7 mouse cellular contexts compared by ENCODE assay signal in genomic region chr15:80011778-80012526, GRCm38 (mm10). TPM values are rescaled to one million over a fixed set of nuclear protein-coding genes. Genes with fewer than 3 reads are reported as not detected.
A peak's percentile ranks its signal among the peaks of the same experiment; 100 is the strongest.
DNase-seq lines count a peak whose midpoint lies in the region; ATAC-seq lines count a peak whose summit lies in the region.

No protein-coding gene starts in this region.

- H3K9me3 ChIP-seq in limb, embryonic 13.5 days: no peaks in the 10 kb centered on the region

- peak; percentile 25; the same call in 1 of the 2 replicates for ATAC-seq in limb, embryonic 13.5 days (ENCODE audit: low FRiP score, low read depth)

- DNase-seq in ZHBTc4 (ENCODE audit: low read depth, low spot score): peak; percentile 78
- DNase-seq in cerebellum, adult 11-12 months: peak; percentile 95
- DNase-seq in frontal cortex, postnatal 10 days (ENCODE audit: low spot score in 2 of 2): peak; percentile 83
- peak; percentile 60 for DNase-seq in kidney, adult 9 months
- DNase-seq in natural killer cell, adult 2 months (ENCODE audit: low spot score in 2 of 2): peak; percentile 59 to 78
- peak; percentile 48 to 52 for DNase-seq in thymus, postnatal 10 days (ENCODE audit: low spot score in 2 of 2)

- no peaks in the 10 kb centered on the region for H3K36me3 ChIP-seq in limb, embryonic 13.5 days

- H3K4me3 ChIP-seq in limb, embryonic 13.5 days: peak overlapping the region; percentile 65

- peaks cover 35% of the 10 kb centered on the region for H3K4me1 ChIP-seq in limb, embryonic 13.5 days

- peaks cover 77% of the 10 kb centered on the region for H3K27me3 ChIP-seq in limb, embryonic 13.5 days

- H3K9ac ChIP-seq in limb, embryonic 13.5 days: peak overlapping the region; percentile 76

- H3K4me2 ChIP-seq in limb, embryonic 13.5 days (replicated peaks): peak overlapping the region; percentile 97

- peak overlapping the region; percentile 39; the same call in 1 of the 2 replicates for H3K27ac ChIP-seq in limb, embryonic 13.5 days

- WGBS in limb, embryonic 13.5 days: 1% methylated on average over 51 of the region's 56 CpGs

RNA-seq across cellular contexts. Expression of gene Pdgfb, which starts 2.8 kb away (rescaled TPM):
- 3.0 and 3.2 TPM in 2 replicates for polyA plus RNA-seq in limb, embryonic 13.5 days (2015; fragmentation: Nextera tagmentation; extraction: Ambion mirVana)

RNA-seq across cellular contexts. Expression of gene Cbx7, which starts 41.0 kb away (rescaled TPM):
- 1.8 and 2.2 TPM in 2 replicates for polyA plus RNA-seq in limb, embryonic 13.5 days (2015; fragmentation: Nextera tagmentation; extraction: Ambion mirVana)

Comparison
In these comparisons a context has a peak if more than half of its experiments do, and no peak if none do; other contexts are left out.
1. Peak in every context shown above with its lines: DNase-seq, ATAC-seq, H3K4me3 ChIP-seq and H3K27ac ChIP-seq.